Mouse (Mus musculus) thymus, adult 2 months (tissue): ENCODE data around the gene Arhgef38. TPM values are rescaled to one million over a fixed set of nuclear protein-coding genes. Genes with fewer than 3 reads are reported as not detected.

Experiments
- DNase-seq: peaks from one replicate; pipeline ENCODE4 v3.0.0; 2021
- H3K27ac ChIP-seq: fragments of 200-500 bp; 2 replicates; pipeline ENCODE4 v1.5.1; 2012; ENCODE audit warnings: low read length, control low read depth; ENCODE audit not compliant: control insufficient read depth, insufficient read depth
- H3K27me3 ChIP-seq: fragments of 200-500 bp; 2 replicates; pipeline ENCODE4 v1.6.1; 2012; ENCODE audit warnings: mild to moderate bottlenecking, low read length, moderate library complexity, mixed read lengths; ENCODE audit not compliant: control insufficient read depth, insufficient read depth
- H3K36me3 ChIP-seq: fragments of 200-500 bp; 2 replicates; pipeline ENCODE4 v1.6.1; 2012; ENCODE audit warnings: mild to moderate bottlenecking, low read length, moderate library complexity; ENCODE audit not compliant: control insufficient read depth, insufficient read depth
- H3K4me1 ChIP-seq: fragments of 200-500 bp; replicated peaks from 2 replicates; pipeline ENCODE4 v1.6.1; 2012; ENCODE audit warnings: low read length; ENCODE audit not compliant: control insufficient read depth, insufficient read depth
- H3K4me3 ChIP-seq: fragments of 200-500 bp; 2 replicates; pipeline ENCODE4 v1.5.1; 2012; ENCODE audit warnings: mild to moderate bottlenecking, low read length, control low read depth, moderate library complexity; ENCODE audit not compliant: control insufficient read depth, insufficient read depth
- CTCF ChIP-seq: fragments of 200-500 bp; IDR thresholded peaks from 2 replicates; pipeline ENCODE4 v1.5.1; 2012; ENCODE audit warnings: mild to moderate bottlenecking, control low read depth, low read length, moderate library complexity, borderline replicate concordance; ENCODE audit not compliant: control insufficient read depth, poor library complexity, insufficient read depth; ENCODE audit errors: extremely low read depth
- POLR2A ChIP-seq: fragments of 200-500 bp; IDR thresholded peaks from 2 replicates; pipeline ENCODE4 v1.6.1; 2012; ENCODE audit warnings: mild to moderate bottlenecking, low read length, control low read depth, moderate library complexity; ENCODE audit not compliant: control insufficient read depth, poor library complexity, insufficient read depth; ENCODE audit errors: extremely low read depth
- WGBS: fragments of 180-500 bp; shearing (Covaris S2); methylation state at CpG from one replicate; pipeline ENCODE4 v1.1.7; 2018; 5-methylcytosine and 5-hydroxymethylcytosine counted together
- polyA plus RNA-seq: library from polyadenylated mRNA; depleted of rRNA; stranded (reverse); fragments of >200 nt; gene quantifications from 2 replicates; pipeline ENCODE4 v1.2.3, GENCODE M21; 2012

The Arhgef38 gene
- polyA plus RNA-seq, 1 experiment: 0.19 TPM

- no peak for DNase-seq
- 99% methylated on average over 5 of the region's 5 CpGs for WGBS
- TF ChIP-seq CTCF (no peak), POLR2A (no peak)
Measured at GRCm38 (mm10) chr3:133131372-133131771, 103.4 kb downstream of the Arhgef38 start.

GRCm38 (mm10) chr3:133113281-133113680 lies 121.5 kb downstream of the Arhgef38 start:
- Histone ChIP-seq H3K27me3 (no peaks in the 10 kb centered on the region), H3K36me3 (peaks cover 15% of the 10 kb centered on the region; the same call in 1 of the 2 replicates), H3K4me1 (no peaks in the 10 kb centered on the region), H3K4me3 (no peak overlapping the region), H3K27ac (no peak overlapping the region)
- 78% methylated on average over 1 of the region's 1 CpGs for WGBS
- no peak for DNase-seq
- TF ChIP-seq POLR2A (no peak), CTCF (no peak)

More at GRCm38 (mm10) chr3:133131372-133131771, 103.4 kb downstream of the Arhgef38 start:
- Histone ChIP-seq H3K36me3 (no peaks in the 10 kb centered on the region), H3K27me3 (no peaks in the 10 kb centered on the region), H3K4me3 (no peak overlapping the region), H3K27ac (no peak overlapping the region), H3K4me1 (no peaks in the 10 kb centered on the region)

- 42% methylated on average over 2 of the region's 2 CpGs for WGBS
- Histone ChIP-seq H3K27ac (no peak overlapping the region), H3K4me1 (no peaks in the 10 kb centered on the region), H3K36me3 (peaks cover 24% of the 10 kb centered on the region), H3K27me3 (no peaks in the 10 kb centered on the region), H3K4me3 (no peak overlapping the region)
- TF ChIP-seq POLR2A: no peak
- no peak for TF ChIP-seq CTCF
- peak; percentile 18 for DNase-seq
Measured at GRCm38 (mm10) chr3:133111741-133112140, 123.0 kb downstream of the Arhgef38 start.

GRCm38 (mm10) chr3:133109844-133110243 lies 124.9 kb downstream of the Arhgef38 start:
- Histone ChIP-seq H3K4me3 (no peak overlapping the region), H3K4me1 (no peaks in the 10 kb centered on the region), H3K27ac (no peak overlapping the region), H3K27me3 (no peaks in the 10 kb centered on the region), H3K36me3 (peaks cover 36% of the 10 kb centered on the region)
- no peak for DNase-seq
- no peak for TF ChIP-seq POLR2A
- TF ChIP-seq CTCF: no peak
- 95% methylated on average over 4 of the region's 4 CpGs for WGBS

- Histone ChIP-seq H3K27ac (no peak overlapping the region), H3K27me3 (no peaks in the 10 kb centered on the region), H3K4me1 (no peaks in the 10 kb centered on the region), H3K36me3 (peaks cover 44% of the 10 kb centered on the region), H3K4me3 (no peak overlapping the region)
- WGBS: 94% methylated on average over 4 of the region's 4 CpGs
- no peak for TF ChIP-seq POLR2A
- no peak for TF ChIP-seq CTCF
- DNase-seq: no peak
Measured at GRCm38 (mm10) chr3:133108731-133109130, 126.0 kb downstream of the Arhgef38 start.

GRCm38 (mm10) chr3:133104436-133104835 lies 130.3 kb downstream of the Arhgef38 start:
- no peak for DNase-seq
- TF ChIP-seq POLR2A: no peak
- TF ChIP-seq CTCF: no peak
- 94% methylated on average over 3 of the region's 3 CpGs for WGBS
- H3K4me3 ChIP-seq: no peak overlapping the region
- H3K27me3 ChIP-seq: no peaks in the 10 kb centered on the region
- no peak overlapping the region for H3K27ac ChIP-seq
- H3K36me3 ChIP-seq: peaks cover 70% of the 10 kb centered on the region
- no peaks in the 10 kb centered on the region for H3K4me1 ChIP-seq

- DNase-seq: no peak
- H3K27me3 ChIP-seq: no peaks in the 10 kb centered on the region
- WGBS: 96% methylated on average over 3 of the region's 3 CpGs
- H3K27ac ChIP-seq: no peak overlapping the region
- H3K36me3 ChIP-seq: peaks cover 64% of the 10 kb centered on the region
- TF ChIP-seq POLR2A (no peak), CTCF (no peak)
- no peak overlapping the region for H3K4me3 ChIP-seq
- H3K4me1 ChIP-seq: no peaks in the 10 kb centered on the region
Measured at GRCm38 (mm10) chr3:133103768-133104167, 131.0 kb downstream of the Arhgef38 start.
